Mouse (Mus musculus) midbrain, embryonic 15.5 days (tissue): ENCODE measurements around the gene Podxl. TPM values are rescaled to one million over a fixed set of nuclear protein-coding genes. Genes with fewer than 3 reads are reported as not detected.

Experiments used
- ATAC-seq: fragments of 200-750 bp; cut with Nextera tagmentation; replicated peaks from 2 replicates; pipeline ENCODE4 v1.8.0; 2017; ENCODE audit warnings: moderate TSS enrichment
- H3K27ac ChIP-seq: fragments of 300-500 bp; sonication (generic); 2 replicates; pipeline ENCODE4 v1.5.1; 2015; ENCODE audit warnings: mild to moderate bottlenecking, inconsistent platforms
- H3K27me3 ChIP-seq: fragments of 300-500 bp; sonication (generic); replicated peaks from 2 replicates; pipeline ENCODE4 v1.6.1; 2015; ENCODE audit warnings: inconsistent platforms
- H3K36me3 ChIP-seq: fragments of 300-500 bp; sonication (generic); replicated peaks from 2 replicates; pipeline ENCODE4 v1.6.1; 2015; ENCODE audit warnings: inconsistent platforms
- H3K4me1 ChIP-seq: fragments of 300-500 bp; sonication (generic); 2 replicates; pipeline ENCODE4 v1.6.1; 2015; ENCODE audit warnings: inconsistent platforms
- H3K4me2 ChIP-seq: fragments of 300-500 bp; sonication (generic); 2 replicates; pipeline ENCODE4 v1.6.1; 2015; ENCODE audit warnings: inconsistent platforms, mild to moderate bottlenecking, moderate library complexity
- H3K4me3 ChIP-seq: fragments of 300-500 bp; sonication (generic); 2 replicates; pipeline ENCODE4 v1.5.1; 2015; ENCODE audit warnings: mild to moderate bottlenecking, inconsistent platforms
- H3K9ac ChIP-seq: fragments of 300-500 bp; sonication (generic); 2 replicates; pipeline ENCODE4 v1.6.1; 2015; ENCODE audit warnings: mild to moderate bottlenecking, inconsistent platforms
- H3K9me3 ChIP-seq: fragments of 300-500 bp; sonication (generic); 2 replicates; pipeline ENCODE4 v1.6.1; 2016; ENCODE audit warnings: inconsistent platforms
- WGBS: fragments of 180-500 bp; shearing (Covaris S2); methylation state at CpG from one replicate; pipeline ENCODE4 v1.1.7; 2015; ENCODE audit warnings: mixed read lengths; 5-methylcytosine and 5-hydroxymethylcytosine counted together
- polyA plus RNA-seq: library from polyadenylated mRNA; unstranded; fragments of >200 nt; fragmentation: Nextera tagmentation; extraction: Ambion mirVana; gene quantifications from 2 replicates; pipeline ENCODE4 v1.2.1, GENCODE M21; 2015

The Podxl gene
- polyA plus RNA-seq, 1 experiment from 2014 or later: 12.0 TPM

DNA sequence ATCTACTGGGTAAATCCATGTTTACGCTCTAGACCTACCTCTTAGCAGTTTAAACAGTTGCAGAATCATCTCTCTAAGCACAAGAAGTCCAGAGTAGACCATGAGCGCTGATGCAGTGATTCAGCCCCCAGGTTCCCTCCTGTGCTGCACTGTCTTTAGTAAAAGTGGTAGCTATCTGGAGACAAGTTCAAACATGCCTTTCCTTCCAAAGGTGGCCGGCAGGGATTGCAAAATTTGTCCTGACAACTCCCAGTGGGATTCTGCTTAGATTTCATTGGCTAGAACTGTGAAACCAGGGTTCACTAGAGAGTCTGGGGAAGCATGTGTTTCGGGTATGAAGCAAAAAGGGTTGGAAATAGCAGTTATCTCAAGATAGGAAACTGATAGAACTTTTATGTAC lies 83.8 kb downstream of the Podxl start:
- 80% methylated on average over 4 of the region's 4 CpGs for WGBS
- no peaks in the 10 kb centered on the region for H3K27me3 ChIP-seq

DNA sequence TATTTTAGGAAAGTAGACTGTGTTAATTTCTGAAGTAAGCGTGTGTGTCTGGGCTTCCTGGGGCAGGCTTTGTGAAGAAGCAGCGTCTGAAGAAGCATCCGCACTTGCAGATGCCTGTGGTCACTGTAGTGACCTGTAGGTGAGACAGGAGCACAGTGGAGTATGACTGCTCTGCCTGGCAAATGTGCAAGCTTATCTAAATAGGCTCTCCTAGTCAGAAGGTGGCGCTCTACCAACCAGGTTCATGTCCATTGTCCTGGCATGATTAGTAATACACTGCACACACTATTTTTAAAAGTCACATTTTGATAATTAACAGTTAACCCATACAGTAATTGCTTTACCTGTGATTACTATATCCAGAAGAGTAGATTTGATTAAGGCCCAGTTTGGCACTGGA lies 85.6 kb downstream of the Podxl start:
- Histone ChIP-seq H3K27ac (no peak overlapping the region), H3K4me3 (no peak overlapping the region), H3K27me3 (no peaks in the 10 kb centered on the region), H3K36me3 (peaks cover 7% of the 10 kb centered on the region; the same call in 1 of the 2 replicates), H3K9me3 (no peaks in the 10 kb centered on the region), H3K4me2 (no peak overlapping the region), H3K9ac (no peak overlapping the region), H3K4me1 (no peaks in the 10 kb centered on the region)
- no peak for ATAC-seq
- 76% methylated on average over 4 of the region's 4 CpGs for WGBS

More for the DNA sequence above, 83.8 kb downstream of the Podxl start:
- H3K4me3 ChIP-seq: no peak overlapping the region
- H3K4me2 ChIP-seq: no peak overlapping the region
- no peaks in the 10 kb centered on the region for H3K4me1 ChIP-seq
- H3K36me3 ChIP-seq: peaks cover 3% of the 10 kb centered on the region; the same call in 1 of the 2 replicates
- ATAC-seq: no peak
- no peak overlapping the region for H3K27ac ChIP-seq
- H3K9me3 ChIP-seq: no peaks in the 10 kb centered on the region
- no peak overlapping the region for H3K9ac ChIP-seq

Other genes starting within 250 kb of the Podxl start
- gene Mkln1, start 165.2 kb downstream of the Podxl start, polyA plus RNA-seq: 124 and 126 TPM in 2 replicates